Mouse (Mus musculus) large intestine, adult 2 months (tissue): ENCODE data around the gene Mapk9. TPM values are rescaled to one million over a fixed set of nuclear protein-coding genes. Genes with fewer than 3 reads are reported as not detected.

Experiments
- DNase-seq: peaks from one replicate; pipeline ENCODE4 v3.0.0-alpha.2; 2012; ENCODE audit warnings: low read depth, low spot score
- WGBS: fragments of 180-500 bp; shearing (Covaris S2); methylation state at CpG from one replicate; pipeline ENCODE4 v1.1.7; 2018; 5-methylcytosine and 5-hydroxymethylcytosine counted together
- polyA plus RNA-seq: library from polyadenylated mRNA; depleted of rRNA; stranded (reverse); fragments of >200 nt; gene quantifications from 2 replicates; pipeline ENCODE4 v1.2.3, GENCODE M21; 2012

The Mapk9 gene
- polyA plus RNA-seq, 1 experiment = 9.2 TPM

GRCm38 (mm10) chr11:49879950-49880642 is 33.5 kb downstream of the Mapk9 start:
- DNase-seq = no peak
- 61% methylated on average over 3 of the region's 3 CpGs for WGBS

GRCm38 (mm10) chr11:49883394-49883793 is 36.8 kb downstream of the Mapk9 start:
- 95% methylated on average over 3 of the region's 3 CpGs for WGBS

DNA sequence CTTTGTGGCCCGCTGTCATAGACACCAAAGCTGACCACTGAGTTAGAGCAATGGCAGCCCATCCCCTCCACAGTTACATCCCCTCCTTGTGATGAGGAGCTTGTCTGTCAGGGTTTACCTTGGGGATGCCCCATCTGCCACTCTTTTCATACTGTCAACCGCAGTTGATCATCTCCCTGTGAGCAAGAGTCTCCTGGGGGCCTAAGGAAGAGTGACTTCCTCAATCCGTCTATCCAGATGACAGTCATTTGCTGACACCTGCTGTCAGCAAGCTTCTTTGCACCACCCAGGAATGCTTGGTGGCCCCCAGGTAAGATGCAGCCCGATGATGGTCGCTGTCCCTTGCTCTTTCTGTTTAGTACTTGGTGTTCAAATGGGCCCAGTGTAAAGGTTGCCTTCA is 41.9 kb downstream of the Mapk9 start:
- WGBS = 90% methylated on average over 5 of the region's 5 CpGs
- no peak for DNase-seq

More at GRCm38 (mm10) chr11:49883394-49883793, 36.8 kb downstream of the Mapk9 start:
- DNase-seq = no peak

GRCm38 (mm10) chr11:49891993-49892392 is 45.4 kb downstream of the Mapk9 start:
- 91% methylated on average over 5 of the region's 5 CpGs for WGBS

DNA sequence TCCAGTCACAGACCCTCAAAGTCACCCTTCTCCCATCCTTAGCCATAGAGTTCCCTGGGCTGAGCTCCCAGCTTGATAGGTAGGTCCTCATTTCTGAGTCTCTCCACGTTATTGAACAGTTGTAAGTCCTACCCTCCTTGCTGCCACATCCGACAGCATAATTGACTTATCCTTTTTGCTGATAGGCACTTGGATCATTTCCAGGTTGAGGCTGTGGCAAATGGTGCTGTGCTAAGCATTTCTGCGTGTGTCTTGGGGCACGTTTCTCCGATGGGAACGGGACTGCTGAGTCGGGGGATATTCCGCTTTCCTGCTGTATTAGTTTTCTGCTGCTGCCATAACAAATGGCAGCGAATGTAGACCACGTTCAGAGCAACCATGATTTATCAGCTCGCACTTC is 47.3 kb downstream of the Mapk9 start:
- 74% methylated on average over 11 of the region's 11 CpGs for WGBS
- no peak for DNase-seq

More at GRCm38 (mm10) chr11:49891993-49892392, 45.4 kb downstream of the Mapk9 start:
- no peak for DNase-seq

- no peak for DNase-seq
- WGBS = 21% methylated on average over 6 of the region's 6 CpGs
Measured at GRCm38 (mm10) chr11:49895966-49896590, 49.5 kb downstream of the Mapk9 start.

GRCm38 (mm10) chr11:49900043-49900442 is 53.5 kb downstream of the Mapk9 start:
- no peak for DNase-seq
- WGBS = 12% methylated on average over 6 of the region's 6 CpGs

DNA sequence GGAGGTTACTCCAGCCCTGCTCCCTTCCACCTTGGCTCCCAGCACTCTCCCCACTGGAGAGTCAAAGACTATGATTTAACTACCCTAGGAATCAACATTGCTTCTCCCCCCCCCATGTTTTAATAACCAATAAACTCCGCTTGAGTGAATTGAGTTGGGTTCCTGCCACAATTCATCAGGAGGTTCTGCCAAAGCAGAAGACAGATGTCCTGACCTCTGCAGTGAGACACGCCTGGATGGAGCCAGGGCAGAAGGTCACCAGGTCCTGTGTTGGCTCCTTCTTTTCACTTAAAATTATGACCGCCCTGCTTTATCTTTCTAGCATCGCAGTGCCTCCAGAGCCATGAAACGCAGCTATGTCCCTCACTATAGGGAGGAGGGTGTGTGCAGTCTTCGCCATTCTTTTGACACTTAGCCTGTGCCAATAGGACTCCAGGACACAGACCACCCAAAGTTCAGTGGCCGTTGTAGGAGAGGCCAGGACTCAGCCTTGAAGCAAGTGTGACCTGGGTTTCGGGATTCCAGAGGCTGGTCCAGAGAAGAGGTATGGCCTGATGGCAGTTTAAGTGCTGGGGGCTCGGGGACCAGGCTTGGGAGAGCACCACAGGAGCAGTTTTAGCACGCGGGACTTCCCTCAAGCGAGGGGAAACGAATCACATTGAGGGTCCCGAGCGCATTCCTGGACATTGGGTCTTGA is 54.6 kb downstream of the Mapk9 start:
- 13% methylated on average over 15 of the region's 15 CpGs for WGBS
- no peak for DNase-seq

GRCm38 (mm10) chr11:49901659-49902458 is 55.3 kb downstream of the Mapk9 start, which contains the start of gene Rasgef1c:
Gene Rasgef1c, plus strand, starts transcription at chr11:49901835.
- DNase-seq = no peak
- 2% methylated on average over 96 of the region's 99 CpGs for WGBS

DNA sequence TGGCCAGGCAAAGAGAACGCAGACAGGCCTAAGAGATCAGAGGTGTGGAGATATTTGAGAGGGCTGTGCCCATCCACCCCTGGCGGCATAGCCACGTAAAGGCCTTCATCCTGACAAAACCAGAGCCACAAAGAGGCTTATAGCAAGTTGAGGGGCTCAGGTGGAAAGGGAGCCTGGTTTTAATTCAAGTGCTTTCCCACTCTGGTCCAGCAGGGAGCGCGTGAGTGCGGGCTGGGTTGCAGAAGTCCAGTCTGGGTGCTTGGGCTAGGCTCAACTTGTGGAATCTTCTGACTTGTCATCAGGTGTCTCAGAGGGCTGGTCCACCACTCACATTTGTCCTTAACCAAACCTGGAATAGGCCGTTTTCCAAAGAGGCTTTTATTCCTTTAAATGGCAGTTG is 56.8 kb downstream of the Mapk9 start:
- DNase-seq = no peak
- 12% methylated on average over 7 of the region's 7 CpGs for WGBS

- WGBS = 68% methylated on average over 15 of the region's 15 CpGs
- no peak for DNase-seq
Measured at GRCm38 (mm10) chr11:49918521-49919180, 72.1 kb downstream of the Mapk9 start.

DNA sequence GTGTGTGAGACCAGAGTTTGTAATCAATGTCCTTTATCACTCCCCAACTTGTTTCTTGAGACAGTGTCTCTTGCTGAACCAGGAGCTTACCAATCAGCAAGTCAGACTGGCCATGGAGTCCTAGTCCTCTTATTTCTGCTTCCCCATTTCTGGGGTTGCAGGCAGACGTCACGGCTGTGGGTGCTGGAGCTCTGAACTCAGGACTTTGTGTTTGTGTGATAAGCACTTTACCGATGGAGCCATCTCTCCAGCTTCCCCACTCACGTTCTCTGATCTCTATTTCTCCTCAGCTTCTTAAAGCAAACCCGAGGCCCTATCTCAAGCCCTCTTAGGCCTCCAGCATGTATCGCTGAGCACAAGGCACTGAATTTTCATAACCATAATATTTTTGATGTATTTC is 72.8 kb downstream of the Mapk9 start:
- DNase-seq = no peak
- WGBS = 84% methylated on average over 6 of the region's 6 CpGs

- WGBS = 87% methylated on average over 9 of the region's 9 CpGs
- no peak for DNase-seq
Measured at GRCm38 (mm10) chr11:49923539-49923938, 77.0 kb downstream of the Mapk9 start.

DNA sequence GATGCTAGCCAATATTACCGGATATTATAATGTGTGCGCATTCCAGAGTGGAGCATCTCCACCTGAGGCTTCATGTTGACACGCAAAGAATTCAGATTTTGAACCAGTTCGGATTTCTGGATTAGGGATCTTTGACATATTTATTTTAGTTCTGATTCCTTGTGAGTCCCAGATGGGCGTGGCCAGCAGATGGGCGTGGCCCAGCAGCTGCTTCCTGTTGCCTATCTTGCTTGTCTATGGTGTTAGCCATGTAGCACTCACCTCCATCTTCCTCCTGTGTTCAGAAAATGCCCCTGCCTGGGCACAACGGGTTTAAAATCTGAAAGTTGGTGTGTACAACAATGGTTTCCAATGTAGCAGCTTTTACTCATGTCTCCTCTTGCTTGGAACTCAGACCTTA is 79.6 kb downstream of the Mapk9 start:
- WGBS = 61% methylated on average over 7 of the region's 7 CpGs

DNA sequence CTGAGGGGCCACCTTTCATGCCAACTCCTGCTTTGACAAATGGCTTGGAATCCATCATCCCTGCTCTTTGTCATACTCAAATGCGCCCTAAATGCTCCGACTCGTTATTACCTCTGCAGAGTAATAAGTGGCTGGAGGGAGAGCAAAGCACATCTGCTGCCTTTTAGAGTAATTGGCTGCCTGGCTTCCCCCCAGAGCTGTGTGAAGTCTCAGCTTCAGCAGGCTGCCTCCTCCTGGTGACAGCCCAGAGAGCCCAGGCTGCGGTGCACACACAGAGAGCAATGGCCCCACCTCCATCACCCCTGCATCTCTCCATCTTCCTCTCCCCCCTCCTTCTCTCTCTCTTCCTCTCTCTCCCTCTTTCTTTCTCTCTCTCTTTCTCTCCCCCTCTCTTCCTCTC is 80.6 kb downstream of the Mapk9 start:
- no peak for DNase-seq
- 42% methylated on average over 4 of the region's 4 CpGs for WGBS

More for the DNA sequence above, 79.6 kb downstream of the Mapk9 start:
- no peak for DNase-seq

- 68% methylated on average over 6 of the region's 6 CpGs for WGBS
- DNase-seq = no peak
Measured at GRCm38 (mm10) chr11:49927670-49928069, 81.1 kb downstream of the Mapk9 start.

DNA sequence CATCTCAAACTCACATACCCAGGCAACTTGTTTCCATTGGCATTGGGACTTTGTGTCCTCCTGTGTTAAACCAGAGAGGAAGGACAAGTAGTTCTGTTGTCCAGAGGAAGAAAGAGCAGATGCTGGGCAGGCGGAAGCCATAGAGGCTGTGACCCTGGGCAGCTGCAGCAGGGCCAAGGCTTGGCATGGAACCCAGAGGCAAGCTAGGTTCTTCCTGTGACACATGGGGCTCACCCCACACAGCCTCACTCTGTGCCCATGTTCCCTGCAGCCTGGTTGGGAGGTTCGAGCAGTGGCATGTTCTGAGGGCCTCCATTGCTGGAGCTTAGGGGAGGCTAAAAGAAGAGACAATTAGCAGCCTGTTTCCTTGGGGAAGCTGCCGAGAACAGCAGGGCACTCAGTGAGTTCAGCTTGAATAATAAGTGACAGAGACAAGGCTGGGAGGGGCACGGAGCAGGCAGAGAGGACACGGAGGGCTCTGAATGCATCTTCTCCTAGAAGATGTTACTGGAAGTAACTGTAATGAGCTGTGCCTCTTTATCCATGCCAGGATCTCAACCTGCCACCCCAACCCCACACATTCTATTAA is 84.6 kb downstream of the Mapk9 start:
- WGBS = 44% methylated on average over 5 of the region's 5 CpGs
- no peak for DNase-seq

- no peak for DNase-seq
- 32% methylated on average over 7 of the region's 7 CpGs for WGBS
Measured at GRCm38 (mm10) chr11:49931853-49932252, 85.3 kb downstream of the Mapk9 start.

DNA sequence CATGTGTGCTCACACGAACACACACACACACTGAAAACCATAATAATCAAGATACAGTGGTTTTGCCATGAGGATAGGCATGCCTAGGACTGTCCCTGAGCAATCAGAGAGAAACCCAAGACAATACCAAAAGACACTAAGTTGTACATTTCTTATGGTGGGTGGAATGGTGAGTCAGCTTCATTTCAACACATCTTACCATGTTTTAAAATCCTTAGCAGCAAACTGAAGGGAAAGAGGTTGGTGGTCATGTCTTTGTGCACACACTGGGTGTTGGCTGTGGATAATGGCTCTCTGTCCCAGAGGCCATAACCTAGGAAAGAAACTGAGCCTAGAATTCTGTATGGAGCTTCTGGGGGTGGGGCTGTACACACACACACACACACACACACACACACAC is 87.3 kb downstream of the Mapk9 start:
- WGBS = 56% methylated on average over 1 of the region's 1 CpGs

More for the DNA sequence above, 87.3 kb downstream of the Mapk9 start:
- DNase-seq = no peak
